Mouse (Mus musculus): ENCODE data around the gene Klf2.
A peak's percentile ranks its signal among the peaks of the same experiment; 100 is the strongest.

- TF ChIP-seq CTCF (conservative IDR thresholded peaks at IDR 0.05 in 1 of 2, IDR thresholded peaks at IDR 0.05 in 1 of 2; ENCODE audit: low read depth in 2 of 2, low read length in 2 of 2) (no peak), EP300 (IDR thresholded peaks at IDR 0.05; ENCODE audit: low read length) (peak; percentile 77), JUND (conservative IDR thresholded peaks at IDR 0.05; ENCODE audit: low read depth, low read length) (peak; percentile 75; the same call in 1 of the 2 replicates), USF1 (IDR thresholded peaks at IDR 0.05; ENCODE audit: low read depth, low read length) (no peak), MEF2A (IDR thresholded peaks at IDR 0.05; ENCODE audit: borderline replicate concordance, low read depth, low read length) (no peak), HCFC1 (IDR thresholded peaks at IDR 0.05; ENCODE audit: low read depth, low read length) (no peak), POLR2A (IDR thresholded peaks at IDR 0.05; ENCODE audit: low read depth, low read length) (no peak)
These were observed 33.5 kb upstream of the Klf2 start for GRCm38 (mm10) chr8:72285285-72285684.

All from CH12.LX (cell line).